Mouse (Mus musculus): Measurements from ENCODE around the gene Slc9a7.

GRCm38 (mm10) chrX:20176792-20177191, 114.8 kb downstream of the Slc9a7 start:
- no peak for TF ChIP-seq CTCF (IDR thresholded peaks at IDR 0.05; ENCODE audit: low read depth)
- TF ChIP-seq EP300 (optimal IDR thresholded peaks at IDR 0.05): no peak
